Mouse (Mus musculus) liver, postnatal 0 days (tissue): ENCODE data around the gene Mnd1.

ENCODE experiments used
- CTCF ChIP-seq: sonication (generic); IDR thresholded peaks from 2 replicates; pipeline ENCODE4 v1.5.1; 2016; ENCODE audit warnings: antibody characterized with exemption, low read depth
- EP300 ChIP-seq: IDR thresholded peaks from 2 replicates; pipeline ENCODE4 v1.6.1; 2016; ENCODE audit warnings: antibody characterized with exemption, low read depth, mild to moderate bottlenecking

DNA sequence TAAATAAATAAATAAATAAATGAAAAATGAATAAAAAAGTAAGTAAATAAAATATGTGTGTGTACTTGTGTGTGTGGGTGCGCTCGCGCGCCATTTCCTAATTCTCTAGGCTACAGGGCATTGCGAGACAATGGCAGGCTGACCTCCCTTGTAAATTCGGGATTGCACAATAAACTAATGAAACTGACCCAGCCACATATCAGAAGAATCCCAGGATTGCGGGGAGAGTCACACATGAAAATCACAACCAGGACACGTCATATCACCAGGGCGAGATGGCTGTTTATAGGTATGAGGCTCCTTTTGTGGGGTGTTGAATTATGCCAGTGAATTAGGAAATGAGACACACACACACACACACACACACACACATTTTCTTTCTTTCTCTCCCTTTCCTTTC is 43.9 kb upstream of the Mnd1 start:
- TF ChIP-seq CTCF (no peak), EP300 (no peak)
